Mouse (Mus musculus) ES-E14 (cell line): Measurements from ENCODE around the gene Dkkl1. TPM values are rescaled to one million over a fixed set of nuclear protein-coding genes. Genes with fewer than 3 reads are reported as not detected.
A peak's percentile ranks its signal among the peaks of the same experiment; 100 is the strongest.

Experiments used
- DNase-seq: peaks from one replicate; pipeline ENCODE4 v3.0.0-alpha.2; 2013; ENCODE audit warnings: low read depth, low spot score
- H3K27ac ChIP-seq: 2 replicates; pipeline ENCODE4 v1.5.1; 2012; ENCODE audit warnings: low read depth, mild to moderate bottlenecking, low read length, moderate library complexity, mixed read lengths; ENCODE audit not compliant: poor library complexity, insufficient read depth, severe bottlenecking
- H3K36me3 ChIP-seq: 2 replicates; pipeline ENCODE4 v1.6.1; 2012; ENCODE audit warnings: mild to moderate bottlenecking, low read length, moderate library complexity, mixed read lengths; ENCODE audit not compliant: control insufficient read depth, poor library complexity, insufficient read depth, severe bottlenecking
- H3K4me1 ChIP-seq, 2 experiments: fragments of 150-350 bp in 1 of 2; sonication (generic) in 1 of 2; 2 replicates each; pipeline ENCODE4 v1.6.1; 2012; ENCODE audit warnings: low read length in 2 of 2, mild to moderate bottlenecking in 1 of 2, mixed read lengths in 1 of 2; ENCODE audit not compliant: control insufficient read depth in 2 of 2, insufficient read depth in 2 of 2, poor library complexity in 1 of 2
- H3K4me3 ChIP-seq, 2 experiments: fragments of 150-350 bp in 1 of 2; sonication (generic) in 1 of 2; 2 replicates each; pipeline ENCODE4 v1.5.1; 2012; ENCODE audit warnings: low read length in 2 of 2, low read depth in 1 of 2, mild to moderate bottlenecking in 1 of 2, mixed read lengths in 1 of 2; ENCODE audit not compliant: insufficient read depth in 1 of 2, poor library complexity in 1 of 2, severe bottlenecking in 1 of 2
- H3K9ac ChIP-seq: 2 replicates; pipeline ENCODE4 v1.6.1; 2012; ENCODE audit warnings: low read depth, mild to moderate bottlenecking, low read length, mixed read lengths; ENCODE audit not compliant: poor library complexity, insufficient read depth, severe bottlenecking
- H3K9me3 ChIP-seq: fragments of 150-350 bp; sonication (generic); 2 replicates; pipeline ENCODE4 v1.6.1; 2012; ENCODE audit warnings: low read depth, mild to moderate bottlenecking, low read length; ENCODE audit not compliant: control insufficient read depth, insufficient read depth
- CHD2 ChIP-seq: IDR thresholded peaks from 2 replicates; pipeline ENCODE4 v1.6.1; 2014; ENCODE audit warnings: mild to moderate bottlenecking, low read depth, low read length, inconsistent platforms
- HCFC1 ChIP-seq: IDR thresholded peaks from 2 replicates; pipeline ENCODE4 v1.6.1; 2012; ENCODE audit warnings: low read length, inconsistent platforms, borderline replicate concordance; ENCODE audit not compliant: insufficient read depth
- MAFK ChIP-seq: IDR thresholded peaks from 2 replicates; pipeline ENCODE4 v1.6.1; 2014; ENCODE audit warnings: mild to moderate bottlenecking, low read depth, low read length, inconsistent platforms; ENCODE audit not compliant: insufficient read depth
- ZC3H11A ChIP-seq: IDR thresholded peaks from 2 replicates; pipeline ENCODE4 v1.6.1; 2012; ENCODE audit warnings: low read depth, mild to moderate bottlenecking, inconsistent platforms, low read length, borderline replicate concordance
- ZNF384 ChIP-seq: IDR thresholded peaks from 2 replicates; pipeline ENCODE4 v1.6.1; 2012; ENCODE audit warnings: low read depth, low read length, inconsistent platforms
- in situ Hi-C, 2 experiments: fragments of 600-800 bp; cut with MboI; formaldehyde crosslinking; loops; one replicate each; pipeline ENCODE4 v1.15.1; 2025; ENCODE audit warnings: low sequenced_read_pairs in 2 of 2, inconsistent platforms in 1 of 2; ENCODE audit not compliant: unreplicated experiment in 2 of 2
- total RNA-seq: library from RNA; depleted of rRNA; stranded (reverse); fragments of 300-350 nt; gene quantifications from 2 replicates; pipeline ENCODE4 v1.2.3, GENCODE M21; 2012

Gene Dkkl1
- total RNA-seq, 1 experiment, result 6.9 TPM

- no peaks in the 10 kb centered on the region for H3K9me3 ChIP-seq
- peaks cover 13% of the 10 kb centered on the region; the same call in 1 of the 2 replicates for H3K36me3 ChIP-seq
- no peak overlapping the region for H3K27ac ChIP-seq
- H3K4me1 ChIP-seq, result peaks cover 4 to 24% of the 10 kb centered on the region in 2 experiments; a peak in 2 of 4 replicates
- no peak overlapping the region for H3K4me3 ChIP-seq
- H3K9ac ChIP-seq, result no peak overlapping the region
- TF ChIP-seq CHD2, result no peak
- TF ChIP-seq MAFK, result no peak
- no peak for TF ChIP-seq ZC3H11A
- TF ChIP-seq ZNF384, result no peak
- no peak for TF ChIP-seq HCFC1
- no peak for DNase-seq
- in situ Hi-C loops, result no loop called here
Measured at GRCm38 (mm10) chr7:45213708-45214107, 1.8 kb upstream of the Dkkl1 start.

GRCm38 (mm10) chr7:45212356-45212755 lies 409 bp upstream of the Dkkl1 start:
- in situ Hi-C loops, result no loop called here
- no peak overlapping the region for H3K27ac ChIP-seq
- H3K9me3 ChIP-seq, result no peaks in the 10 kb centered on the region
- peaks cover 4 to 16% of the 10 kb centered on the region in 2 experiments; a peak in 2 of 4 replicates for H3K4me1 ChIP-seq
- H3K4me3 ChIP-seq, result peak overlapping the region in 1 of 2 experiments; percentile 72; a peak in 2 of 4 replicates
- TF ChIP-seq ZC3H11A (no peak), MAFK (no peak), HCFC1 (no peak), ZNF384 (no peak), CHD2 (no peak)
- no peak for DNase-seq
- H3K9ac ChIP-seq, result no peak overlapping the region
- peaks cover 4% of the 10 kb centered on the region; the same call in 1 of the 2 replicates for H3K36me3 ChIP-seq

GRCm38 (mm10) chr7:45211070-45211469 lies 877 bp downstream of the Dkkl1 start:
- no peak overlapping the region for H3K9ac ChIP-seq
- no peak for TF ChIP-seq CHD2
- TF ChIP-seq ZC3H11A, result no peak
- no peak for TF ChIP-seq MAFK
- TF ChIP-seq HCFC1, result no peak
- H3K36me3 ChIP-seq, result no peaks in the 10 kb centered on the region
- H3K27ac ChIP-seq, result no peak overlapping the region
- no peak for DNase-seq
- H3K4me1 ChIP-seq, result peaks cover 4 to 10% of the 10 kb centered on the region in 2 experiments; a peak in 1 of 4 replicates
- H3K9me3 ChIP-seq, result no peaks in the 10 kb centered on the region
- H3K4me3 ChIP-seq, result no peak overlapping the region; a peak in 2 of 4 replicates
- in situ Hi-C loops, result no loop called here

GRCm38 (mm10) chr7:45208260-45208659 lies 3.7 kb downstream of the Dkkl1 start:
- H3K9ac ChIP-seq, result no peak overlapping the region
- H3K4me3 ChIP-seq, result no peak overlapping the region
- TF ChIP-seq CHD2 (no peak), ZNF384 (no peak), HCFC1 (no peak), MAFK (no peak), ZC3H11A (no peak)
- in situ Hi-C loops, result no loop called here
- no peak overlapping the region for H3K27ac ChIP-seq
- H3K4me1 ChIP-seq, result peaks cover 2 to 14% of the 10 kb centered on the region in 2 experiments; a peak in 1 of 4 replicates
- no peaks in the 10 kb centered on the region for H3K36me3 ChIP-seq
- DNase-seq, result no peak
- no peaks in the 10 kb centered on the region for H3K9me3 ChIP-seq
